Mouse (Mus musculus): ENCODE results near the gene Fgfr2. TPM values are rescaled to one million over a fixed set of nuclear protein-coding genes. Genes with fewer than 3 reads are reported as not detected.
A peak's percentile ranks its signal among the peaks of the same experiment; 100 is the strongest.

The Fgfr2 gene
- polyA plus RNA-seq, 1 experiment from 2014 or later: 17.2 TPM

DNA sequence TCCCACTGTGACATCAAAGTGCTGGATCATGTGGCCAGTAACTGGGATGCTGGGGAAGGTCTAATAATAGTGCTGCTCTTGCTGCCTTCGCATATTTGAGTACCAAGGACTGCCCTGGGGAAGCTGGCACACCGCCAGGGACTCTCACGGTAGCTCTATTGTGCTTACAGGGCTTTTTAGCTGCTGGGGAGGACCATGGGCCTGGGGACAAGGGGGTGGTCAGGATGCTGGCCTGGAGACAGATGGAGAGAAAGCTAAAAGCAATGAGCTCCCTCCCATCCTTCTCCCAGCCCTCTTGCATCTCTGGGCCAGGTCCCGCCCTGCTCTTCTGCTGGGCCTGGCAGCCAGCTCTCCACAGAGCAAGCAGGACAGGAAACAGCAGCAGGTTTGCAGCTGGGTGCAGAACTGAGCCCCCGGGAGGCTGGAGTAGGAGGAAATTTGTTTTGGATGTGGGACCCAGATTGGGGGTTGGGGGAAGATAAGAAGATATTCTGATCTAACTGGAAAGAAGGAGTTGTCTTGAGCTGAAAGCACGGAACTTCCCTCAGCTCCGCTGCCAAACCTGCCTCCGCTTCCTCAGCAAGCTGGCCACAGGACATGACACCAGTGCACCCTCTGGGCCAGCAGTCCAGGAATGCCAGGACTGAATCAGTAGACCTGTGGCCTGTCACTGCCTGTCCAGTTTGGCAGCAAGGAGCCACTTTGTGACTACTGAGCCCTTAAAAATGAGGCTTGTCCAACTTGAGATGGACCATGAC is 2803.2 kb downstream of the Fgfr2 start:
- H3K9ac ChIP-seq: no peak overlapping the region
- peak overlapping the region; percentile 22 for H3K4me2 ChIP-seq

DNA sequence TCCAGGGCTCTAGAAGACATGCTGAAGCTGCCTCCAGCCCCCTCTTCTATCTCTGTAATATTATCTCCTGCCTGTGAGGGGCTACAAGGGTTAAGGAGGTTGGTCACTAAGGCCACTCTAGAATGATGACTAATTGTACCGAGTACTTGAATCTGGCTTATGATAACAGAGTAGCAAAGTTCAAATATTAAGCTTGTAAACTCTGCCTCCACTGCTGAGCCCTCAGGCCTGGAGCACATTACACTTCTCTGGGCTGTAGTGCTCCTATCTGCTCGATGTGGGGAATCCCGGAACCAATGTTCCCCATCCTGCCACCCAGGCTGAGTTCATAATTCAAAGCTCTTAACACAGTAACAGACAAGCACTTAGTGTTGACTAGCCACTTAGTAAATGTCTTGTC is 2806.9 kb downstream of the Fgfr2 start:
- Histone ChIP-seq H3K9ac (no peak overlapping the region), H3K27ac (no peak overlapping the region), H3K27me3 (peaks cover 27% of the 10 kb centered on the region), H3K4me3 (no peak overlapping the region), H3K9me3 (replicated peaks) (no peaks in the 10 kb centered on the region), H3K36me3 (no peaks in the 10 kb centered on the region), H3K4me1 (replicated peaks) (peaks cover 22% of the 10 kb centered on the region), H3K4me2 (no peak overlapping the region)
- no peak for ATAC-seq (replicated peaks; ENCODE audit: insufficient number of reproducible peaks, insufficient read depth, low FRiP score, low read depth)
- whole genome bisulfite sequencing: 32% methylated on average over 3 of the region's 3 CpGs

More for the DNA sequence above, 2803.2 kb downstream of the Fgfr2 start:
- ATAC-seq (replicated peaks; ENCODE audit: insufficient number of reproducible peaks, insufficient read depth, low FRiP score, low read depth): peak; percentile 86
- Histone ChIP-seq H3K27ac (peak overlapping the region; percentile 70), H3K36me3 (no peaks in the 10 kb centered on the region), H3K4me3 (no peak overlapping the region), H3K9me3 (replicated peaks) (no peaks in the 10 kb centered on the region), H3K27me3 (peaks cover 12% of the 10 kb centered on the region; the same call in 1 of the 2 replicates), H3K4me1 (replicated peaks) (peaks cover 24% of the 10 kb centered on the region)
- 21% methylated on average over 8 of the region's 8 CpGs for WGBS

DNA sequence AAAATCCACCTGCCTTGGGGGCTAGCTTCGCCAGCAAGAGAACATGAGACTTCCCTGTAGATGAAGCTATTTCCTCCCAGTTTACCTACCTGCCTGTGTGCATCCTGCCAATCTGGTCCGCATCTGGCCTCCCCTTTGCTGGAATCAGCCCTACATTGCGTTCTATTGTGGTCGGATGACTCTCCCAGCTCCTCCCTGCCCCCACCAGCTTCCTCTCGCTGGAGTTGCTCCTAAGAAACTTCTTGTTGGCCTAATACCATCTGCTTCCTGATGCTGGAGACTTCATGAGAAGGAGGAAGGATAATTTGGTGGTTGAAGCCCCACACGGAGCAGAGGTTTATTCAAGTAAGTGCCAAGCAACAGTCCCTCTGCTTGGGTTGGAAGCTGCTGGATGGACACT is 2807.9 kb downstream of the Fgfr2 start:
- Histone ChIP-seq H3K4me2 (no peak overlapping the region), H3K27me3 (peaks cover 32% of the 10 kb centered on the region), H3K4me3 (no peak overlapping the region), H3K36me3 (no peaks in the 10 kb centered on the region), H3K9ac (no peak overlapping the region), H3K4me1 (replicated peaks) (peaks cover 12% of the 10 kb centered on the region), H3K27ac (no peak overlapping the region), H3K9me3 (replicated peaks) (no peaks in the 10 kb centered on the region)
- ATAC-seq (replicated peaks; ENCODE audit: insufficient number of reproducible peaks, insufficient read depth, low FRiP score, low read depth): no peak
- 65% methylated on average over 6 of the region's 6 CpGs for WGBS

DNA sequence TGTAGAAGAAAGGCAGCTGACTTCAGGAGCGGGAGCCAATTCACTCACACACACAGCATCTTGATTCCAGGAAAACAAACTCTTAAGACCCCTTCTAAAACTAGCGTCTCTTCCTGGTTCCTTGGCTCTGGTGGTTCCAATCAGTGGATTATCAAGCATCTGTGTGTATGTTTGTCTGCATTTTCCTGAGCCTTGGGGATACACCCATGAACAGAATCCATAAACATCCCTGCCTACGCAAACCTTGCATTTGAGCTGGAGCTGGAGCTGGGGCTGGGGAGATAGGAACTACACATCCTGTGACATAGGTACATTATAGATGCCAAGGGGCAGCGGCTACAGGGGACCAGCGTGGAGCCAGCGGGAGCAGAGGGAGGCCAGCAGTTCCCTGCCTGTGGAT is 2808.5 kb downstream of the Fgfr2 start:
- Histone ChIP-seq H3K36me3 (no peaks in the 10 kb centered on the region), H3K4me3 (no peak overlapping the region), H3K27ac (no peak overlapping the region), H3K4me2 (no peak overlapping the region), H3K9ac (no peak overlapping the region), H3K9me3 (replicated peaks) (no peaks in the 10 kb centered on the region), H3K4me1 (replicated peaks) (peaks cover 6% of the 10 kb centered on the region), H3K27me3 (peaks cover 32% of the 10 kb centered on the region)
- WGBS: 91% methylated on average over 6 of the region's 6 CpGs
- ATAC-seq (replicated peaks; ENCODE audit: insufficient number of reproducible peaks, insufficient read depth, low FRiP score, low read depth): no peak

DNA sequence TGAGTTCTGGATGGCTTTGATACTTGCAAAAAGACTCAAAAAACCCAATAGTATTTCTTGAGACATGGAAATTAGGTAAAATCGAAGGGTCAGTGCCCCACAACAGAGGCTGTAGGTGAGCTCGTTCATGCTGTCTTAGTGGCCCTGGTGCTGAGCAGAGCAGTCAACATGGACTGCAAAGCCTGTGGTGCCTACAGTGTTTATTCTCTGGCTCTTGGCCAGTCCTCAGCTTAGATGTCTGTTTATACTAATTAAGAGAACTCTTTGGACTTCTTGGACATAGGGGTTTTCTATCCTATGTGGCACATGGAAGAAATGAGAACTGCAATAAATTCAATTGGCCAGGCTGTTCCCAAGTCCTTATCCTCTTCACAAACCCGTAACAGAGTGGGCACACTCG is 2811.8 kb downstream of the Fgfr2 start:
- Histone ChIP-seq H3K4me2 (no peak overlapping the region), H3K9me3 (replicated peaks) (no peaks in the 10 kb centered on the region), H3K36me3 (no peaks in the 10 kb centered on the region), H3K4me1 (replicated peaks) (no peaks in the 10 kb centered on the region), H3K27ac (no peak overlapping the region), H3K27me3 (peaks cover 44% of the 10 kb centered on the region), H3K4me3 (no peak overlapping the region), H3K9ac (no peak overlapping the region)
- WGBS: 82% methylated on average over 4 of the region's 4 CpGs
- ATAC-seq (replicated peaks; ENCODE audit: insufficient number of reproducible peaks, insufficient read depth, low FRiP score, low read depth): no peak

DNA sequence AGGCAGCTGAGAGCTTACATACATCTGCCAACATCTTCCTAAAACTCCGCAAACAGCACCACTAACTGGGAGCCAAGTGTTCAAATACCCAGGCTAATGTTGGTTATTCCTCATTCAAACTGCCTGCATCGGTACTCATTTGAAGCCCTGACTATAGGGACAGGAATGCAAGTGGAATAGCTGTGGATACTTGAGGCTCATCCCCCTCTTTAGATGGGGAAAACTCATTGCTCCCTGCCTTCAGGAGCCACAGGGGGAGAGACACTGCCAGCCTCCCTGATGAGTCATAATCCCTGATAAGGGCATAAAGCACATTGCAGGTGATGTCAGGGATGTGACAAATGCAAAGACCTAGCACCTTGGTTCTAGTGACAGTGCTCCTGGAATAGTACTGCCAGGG is 2814.0 kb downstream of the Fgfr2 start:
- Histone ChIP-seq H3K4me3 (no peak overlapping the region), H3K4me2 (no peak overlapping the region), H3K36me3 (no peaks in the 10 kb centered on the region), H3K27ac (no peak overlapping the region), H3K27me3 (peaks cover 38% of the 10 kb centered on the region), H3K9ac (no peak overlapping the region), H3K4me1 (replicated peaks) (no peaks in the 10 kb centered on the region), H3K9me3 (replicated peaks) (no peaks in the 10 kb centered on the region)
- ATAC-seq (replicated peaks; ENCODE audit: insufficient number of reproducible peaks, insufficient read depth, low FRiP score, low read depth): no peak
- WGBS: 75% methylated on average over 2 of the region's 2 CpGs

DNA sequence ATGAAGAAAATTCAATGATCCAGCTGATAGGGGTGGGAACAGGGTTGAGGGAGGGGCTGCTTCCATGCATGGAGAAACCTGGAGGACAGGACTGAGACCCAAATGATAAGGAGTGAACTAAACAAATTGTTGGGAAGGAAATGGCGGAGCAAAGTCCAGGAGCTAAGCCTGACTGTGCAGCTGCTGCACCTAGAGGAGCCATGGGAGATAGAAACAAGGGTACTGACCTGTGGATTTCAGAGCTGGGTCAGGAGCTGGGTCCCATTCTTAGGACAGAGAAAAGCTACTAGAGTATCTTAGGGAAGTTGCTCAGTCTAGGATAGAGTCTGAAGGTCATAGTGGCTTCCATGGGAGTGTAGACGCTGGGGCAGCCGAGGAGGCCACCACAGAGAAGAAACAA is 2816.1 kb downstream of the Fgfr2 start:
- Histone ChIP-seq H3K27me3 (peaks cover 32% of the 10 kb centered on the region), H3K36me3 (no peaks in the 10 kb centered on the region), H3K4me1 (replicated peaks) (0 out of 2 replicates have a peak, but pooled peaks cover 7% of the 10 kb centered on the region), H3K27ac (no peak overlapping the region), H3K4me2 (no peak overlapping the region), H3K9me3 (replicated peaks) (no peaks in the 10 kb centered on the region), H3K9ac (no peak overlapping the region), H3K4me3 (no peak overlapping the region)
- 84% methylated on average over 3 of the region's 3 CpGs for WGBS
- no peak for ATAC-seq (replicated peaks; ENCODE audit: insufficient number of reproducible peaks, insufficient read depth, low FRiP score, low read depth)

DNA sequence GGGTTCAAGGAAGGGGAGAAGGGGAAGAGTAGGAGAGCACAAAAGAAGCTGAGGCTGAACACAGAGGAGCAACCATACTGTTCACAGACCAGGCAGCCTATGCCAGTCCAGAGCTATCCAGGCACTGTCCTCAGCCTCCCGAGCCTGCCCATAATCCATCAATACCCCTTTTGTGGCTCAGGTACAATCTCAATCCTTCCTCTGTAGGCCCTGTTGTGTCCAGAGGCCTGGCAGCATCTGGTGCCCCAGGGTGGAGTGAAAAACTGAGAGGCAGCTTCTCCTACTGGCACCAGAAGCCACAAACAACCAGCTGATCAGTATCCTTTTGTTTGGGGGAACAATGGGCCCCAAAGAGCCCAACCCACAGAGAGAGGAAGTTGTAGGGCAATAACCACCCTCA is 2818.5 kb downstream of the Fgfr2 start:
- peaks cover 26% of the 10 kb centered on the region for H3K27me3 ChIP-seq
- 96% methylated on average over 1 of the region's 1 CpGs for WGBS
- H3K9me3 ChIP-seq (replicated peaks): no peaks in the 10 kb centered on the region
- H3K27ac ChIP-seq: no peak overlapping the region
- H3K4me1 ChIP-seq (replicated peaks): 0 out of 2 replicates have a peak, but pooled peaks cover 7% of the 10 kb centered on the region
- no peak overlapping the region for H3K4me2 ChIP-seq
- no peaks in the 10 kb centered on the region for H3K36me3 ChIP-seq
- no peak overlapping the region for H3K4me3 ChIP-seq
- ATAC-seq (replicated peaks; ENCODE audit: insufficient number of reproducible peaks, insufficient read depth, low FRiP score, low read depth): no peak
- no peak overlapping the region for H3K9ac ChIP-seq

DNA sequence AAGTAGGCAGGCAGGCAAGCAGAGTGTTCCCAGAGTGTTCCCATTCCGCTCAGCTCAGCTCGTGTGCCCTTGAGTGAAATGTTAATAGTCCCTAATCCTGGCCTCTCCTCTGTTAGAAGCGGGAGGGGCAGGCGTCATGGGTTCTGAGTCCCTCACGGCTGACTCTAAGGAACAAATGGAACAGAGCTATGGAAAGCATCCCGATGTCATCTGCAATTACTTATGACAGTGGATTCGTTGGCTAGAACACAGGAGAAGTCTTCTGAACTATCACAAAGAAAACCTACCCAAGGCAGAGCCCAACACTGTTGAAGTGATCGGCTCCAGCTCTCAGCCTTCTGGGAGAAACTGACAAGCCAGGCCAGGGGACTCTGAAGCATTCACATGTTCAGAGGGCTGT is 2819.7 kb downstream of the Fgfr2 start:
- ATAC-seq (replicated peaks; ENCODE audit: insufficient number of reproducible peaks, insufficient read depth, low FRiP score, low read depth): no peak
- WGBS: 51% methylated on average over 8 of the region's 8 CpGs
- H3K36me3 ChIP-seq: no peaks in the 10 kb centered on the region
- peaks cover 19% of the 10 kb centered on the region; the same call in 1 of the 2 replicates for H3K27me3 ChIP-seq
- H3K4me1 ChIP-seq (replicated peaks): 0 out of 2 replicates have a peak, but pooled peaks cover 10% of the 10 kb centered on the region
- no peaks in the 10 kb centered on the region for H3K9me3 ChIP-seq (replicated peaks)
- no peak overlapping the region for H3K4me3 ChIP-seq
- H3K9ac ChIP-seq: no peak overlapping the region
- no peak overlapping the region for H3K27ac ChIP-seq
- H3K4me2 ChIP-seq: no peak overlapping the region

DNA sequence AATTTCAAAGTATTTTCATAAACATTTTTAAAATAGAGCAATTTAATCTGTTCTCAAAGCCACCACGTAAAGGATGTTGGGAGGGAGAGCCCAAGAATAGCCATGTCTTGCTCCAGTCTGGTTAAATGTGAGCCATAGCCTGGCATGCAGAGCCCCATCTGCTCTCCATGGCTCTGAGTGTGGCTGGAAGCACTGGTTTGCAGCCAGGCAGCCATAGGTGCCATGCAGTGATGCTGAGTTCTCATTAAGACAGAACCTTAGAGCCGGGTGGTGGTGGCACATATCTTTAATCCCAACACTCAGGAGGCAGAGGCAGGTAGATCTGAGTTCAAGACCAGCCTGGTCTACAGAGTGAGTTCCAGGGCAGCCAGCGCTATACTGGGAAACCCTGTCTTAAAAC is 2822.5 kb downstream of the Fgfr2 start:
- no peak for ATAC-seq (replicated peaks; ENCODE audit: insufficient number of reproducible peaks, insufficient read depth, low FRiP score, low read depth)
- H3K9me3 ChIP-seq (replicated peaks): no peaks in the 10 kb centered on the region
- H3K27ac ChIP-seq: no peak overlapping the region
- H3K4me1 ChIP-seq (replicated peaks): 0 out of 2 replicates have a peak, but pooled peaks cover 10% of the 10 kb centered on the region
- H3K9ac ChIP-seq: no peak overlapping the region
- no peaks in the 10 kb centered on the region for H3K36me3 ChIP-seq
- H3K27me3 ChIP-seq: 0 out of 2 replicates have a peak, but pooled peaks cover 4% of the 10 kb centered on the region
- WGBS: 89% methylated on average over 3 of the region's 3 CpGs
- no peak overlapping the region for H3K4me2 ChIP-seq
- no peak overlapping the region for H3K4me3 ChIP-seq

DNA sequence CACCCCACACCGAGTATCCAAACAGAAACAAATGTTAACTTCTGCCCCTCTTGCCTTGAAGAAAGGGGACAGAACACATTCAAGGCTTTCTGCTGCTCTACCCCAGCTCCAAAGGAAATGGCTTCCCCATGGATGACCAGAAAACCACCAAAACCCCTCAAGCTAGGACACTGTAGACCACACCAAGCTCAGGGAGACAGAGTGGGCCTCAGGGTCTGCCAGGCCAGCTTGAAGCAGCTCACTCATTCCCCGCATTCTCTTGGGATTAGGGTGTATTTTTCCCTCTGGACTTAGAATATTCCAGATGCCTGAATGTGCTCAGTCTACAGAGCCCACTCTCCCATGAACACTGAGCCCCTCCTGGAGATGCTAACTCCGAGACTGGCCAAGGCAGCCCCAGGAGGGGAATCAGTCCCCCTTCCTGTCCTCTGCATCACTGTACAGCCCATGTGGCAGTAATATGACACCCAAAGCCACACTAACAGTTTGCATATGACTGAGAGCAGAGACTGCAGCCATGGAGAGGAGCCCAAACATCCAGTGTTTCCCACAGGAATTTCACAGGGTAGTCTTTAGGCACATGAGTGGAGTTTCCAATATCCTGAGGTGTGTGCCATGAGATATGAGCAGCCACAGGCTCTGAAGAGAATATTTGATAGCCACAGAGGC is 2824.1 kb downstream of the Fgfr2 start:
- no peak overlapping the region for H3K4me3 ChIP-seq
- no peaks in the 10 kb centered on the region for H3K36me3 ChIP-seq
- no peaks in the 10 kb centered on the region for H3K27me3 ChIP-seq
- ATAC-seq (replicated peaks; ENCODE audit: insufficient number of reproducible peaks, insufficient read depth, low FRiP score, low read depth): no peak
- no peaks in the 10 kb centered on the region for H3K9me3 ChIP-seq (replicated peaks)
- H3K4me2 ChIP-seq: no peak overlapping the region
- 0 out of 2 replicates have a peak, but pooled peaks cover 10% of the 10 kb centered on the region for H3K4me1 ChIP-seq (replicated peaks)
- no peak overlapping the region for H3K27ac ChIP-seq
- H3K9ac ChIP-seq: no peak overlapping the region
- WGBS: 63% methylated on average over 3 of the region's 3 CpGs
